Mouse (Mus musculus) forebrain, embryonic 16.5 days (tissue): ENCODE measurements around the gene Lef1. TPM values are rescaled to one million over a fixed set of nuclear protein-coding genes. Genes with fewer than 3 reads are reported as not detected.

Source experiments
- ATAC-seq: fragments of 200-750 bp; cut with Nextera tagmentation; 2 replicates; pipeline ENCODE4 v1.8.0; 2017; ENCODE audit warnings: mild to moderate bottlenecking, moderate library complexity
- H3K27ac ChIP-seq: fragments of 300-500 bp; sonication (generic); 2 replicates; pipeline ENCODE4 v1.5.1; 2014; ENCODE audit warnings: low read length, control low read depth
- H3K27me3 ChIP-seq: fragments of 300-500 bp; sonication (generic); replicated peaks from 2 replicates; pipeline ENCODE4 v1.6.1; 2014; ENCODE audit warnings: low read length; ENCODE audit not compliant: control insufficient read depth, insufficient read depth
- H3K36me3 ChIP-seq: fragments of 300-500 bp; sonication (generic); 2 replicates; pipeline ENCODE4 v1.6.1; 2014; ENCODE audit not compliant: control insufficient read depth, insufficient read depth
- H3K4me1 ChIP-seq: fragments of 300-500 bp; sonication (generic); replicated peaks from 2 replicates; pipeline ENCODE4 v1.6.1; 2014; ENCODE audit warnings: low read length; ENCODE audit not compliant: control insufficient read depth, insufficient read depth
- H3K4me2 ChIP-seq: fragments of 300-500 bp; sonication (generic); 2 replicates; pipeline ENCODE4 v1.6.1; 2014; ENCODE audit warnings: mild to moderate bottlenecking, low read length, control low read depth
- H3K4me3 ChIP-seq: fragments of 300-500 bp; sonication (generic); replicated peaks from 2 replicates; pipeline ENCODE4 v1.5.1; 2014; ENCODE audit warnings: mild to moderate bottlenecking, low read length, control low read depth
- H3K9ac ChIP-seq: fragments of 300-500 bp; sonication (generic); replicated peaks from 2 replicates; pipeline ENCODE4 v1.6.1; 2014; ENCODE audit warnings: low read depth, low read length, control low read depth
- H3K9me3 ChIP-seq: fragments of 300-500 bp; sonication (generic); 2 replicates; pipeline ENCODE4 v1.6.1; 2016; ENCODE audit warnings: low read length; ENCODE audit not compliant: control insufficient read depth
- WGBS: fragments of 180-500 bp; shearing (Covaris S2); extraction: QIAGEN DNeasy Blood & Tissue Kit; methylation state at CpG from one replicate; pipeline ENCODE4 v1.1.7; 2014; 5-methylcytosine and 5-hydroxymethylcytosine counted together
- polyA plus RNA-seq: library from polyadenylated mRNA; unstranded; fragments of >200 nt; fragmentation: Nextera tagmentation; extraction: Ambion mirVana; gene quantifications from 2 replicates; pipeline ENCODE4 v1.2.1, GENCODE M21; 2015

The Lef1 gene
- polyA plus RNA-seq, 1 experiment from 2014 or later: 12.1 TPM

DNA sequence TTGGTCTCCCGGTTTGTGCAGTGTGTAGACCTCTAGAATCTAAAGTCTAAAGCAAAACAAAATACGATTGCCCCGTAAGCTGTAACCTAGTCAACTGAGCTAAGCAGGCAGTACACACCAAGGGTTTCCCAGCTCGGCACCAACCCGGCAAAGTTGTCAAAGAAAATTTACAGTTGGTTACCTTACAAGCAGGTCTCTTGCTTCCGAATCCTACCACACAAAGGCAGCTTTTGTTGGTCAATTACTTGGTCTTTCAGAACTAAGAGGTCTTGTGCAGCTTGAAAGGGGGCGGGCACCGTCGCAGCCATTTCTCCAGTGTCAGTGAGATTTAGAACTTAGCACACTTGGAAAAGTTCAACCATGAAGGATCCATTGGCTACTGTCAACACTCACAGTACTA, 25.2 kb downstream of the Lef1 start:
- no peak overlapping the region for H3K4me3 ChIP-seq
- H3K4me2 ChIP-seq: no peak overlapping the region
- H3K27me3 ChIP-seq: no peaks in the 10 kb centered on the region
- H3K9ac ChIP-seq: no peak overlapping the region
- no peaks in the 10 kb centered on the region for H3K9me3 ChIP-seq
- H3K4me1 ChIP-seq: peaks cover 23% of the 10 kb centered on the region
- no peaks in the 10 kb centered on the region for H3K36me3 ChIP-seq
- 21% methylated on average over 9 of the region's 9 CpGs for WGBS
- H3K27ac ChIP-seq: no peak overlapping the region
- no peak for ATAC-seq

DNA sequence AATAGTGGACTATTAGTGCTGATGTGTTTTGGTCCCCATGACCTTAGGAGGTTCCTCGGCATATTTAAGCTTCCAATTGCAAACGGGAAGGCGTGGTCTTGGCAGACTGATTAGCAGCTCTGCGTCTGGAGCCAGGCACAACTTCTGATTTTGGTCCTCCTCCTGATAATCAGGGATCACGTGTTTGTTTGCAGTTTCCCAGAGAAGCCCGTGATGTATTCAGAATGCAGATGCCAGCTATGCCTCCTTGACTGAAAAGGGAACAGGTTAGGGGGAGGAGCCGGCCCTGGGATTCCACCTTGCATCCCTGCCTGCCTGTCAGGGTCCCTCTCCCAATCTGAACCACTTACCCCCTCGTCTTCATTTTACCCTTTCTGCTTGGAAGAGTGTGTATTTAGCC, 26.2 kb downstream of the Lef1 start:
- Histone ChIP-seq H3K9me3 (no peaks in the 10 kb centered on the region), H3K36me3 (no peaks in the 10 kb centered on the region), H3K27me3 (no peaks in the 10 kb centered on the region), H3K4me2 (peak overlapping the region; percentile 45), H3K4me3 (no peak overlapping the region), H3K9ac (0 out of 2 replicates have a peak overlapping the region, but pooled peaks have one; percentile 18), H3K27ac (no peak overlapping the region), H3K4me1 (peaks cover 23% of the 10 kb centered on the region)
- 1% methylated on average over 8 of the region's 8 CpGs for WGBS
- peak; percentile 49 for ATAC-seq

DNA sequence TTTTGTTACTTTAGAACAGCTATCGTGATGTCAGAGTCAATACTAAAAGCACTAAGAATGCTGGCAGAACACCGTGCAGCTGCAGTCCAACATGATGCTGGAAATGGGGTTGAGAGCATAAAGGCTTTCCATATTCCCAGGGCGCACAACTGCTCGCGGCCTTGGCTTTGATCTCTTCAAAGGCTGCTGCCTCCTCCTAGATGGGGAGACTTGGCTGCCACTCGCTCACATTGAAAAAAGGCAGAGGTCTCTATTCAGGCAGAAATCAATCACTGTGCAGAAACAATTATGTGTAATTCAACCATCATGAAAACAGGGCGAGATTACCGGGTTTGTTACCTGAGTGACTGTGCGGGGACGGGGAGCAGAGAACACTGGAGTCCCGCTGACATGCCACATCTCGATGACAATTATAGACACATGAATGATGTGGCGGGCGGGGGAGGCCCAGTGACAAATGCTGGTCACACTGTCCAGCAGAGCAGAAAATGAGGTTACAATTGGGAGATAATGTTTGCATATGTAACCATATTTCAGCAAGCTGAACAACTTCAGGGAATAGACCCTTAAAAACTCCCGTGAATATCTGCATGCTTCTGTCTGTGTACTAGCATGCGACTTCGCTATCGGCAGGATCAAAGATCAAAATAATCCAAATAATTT, 27.0 kb downstream of the Lef1 start:
- Histone ChIP-seq H3K4me2 (peak overlapping the region; percentile 45), H3K9ac (no peak overlapping the region), H3K4me1 (peaks cover 23% of the 10 kb centered on the region), H3K36me3 (no peaks in the 10 kb centered on the region), H3K9me3 (no peaks in the 10 kb centered on the region), H3K4me3 (no peak overlapping the region), H3K27me3 (no peaks in the 10 kb centered on the region), H3K27ac (peak overlapping the region; percentile 35; the same call in 1 of the 2 replicates)
- ATAC-seq: peak; percentile 76
- WGBS: 8% methylated on average over 18 of the region's 18 CpGs

DNA sequence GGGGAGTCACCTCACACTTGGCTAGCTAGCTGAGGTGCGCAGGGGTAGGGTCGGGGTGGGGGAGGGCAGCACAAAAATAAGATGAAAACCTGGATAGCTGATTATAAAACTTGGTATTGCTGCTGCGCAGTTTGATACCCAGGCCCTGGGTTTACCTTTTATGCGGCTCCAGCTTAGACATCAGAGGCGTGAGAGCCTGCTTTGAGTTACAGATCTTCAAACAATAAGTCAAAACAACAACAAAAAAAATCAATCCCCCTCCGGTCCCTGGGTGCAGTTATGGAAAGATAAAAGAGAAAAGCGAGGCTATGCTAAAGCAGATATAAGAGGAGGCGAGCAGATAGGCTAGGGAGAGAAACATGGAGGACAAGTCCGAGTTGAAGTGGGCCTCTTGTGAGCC, 28.0 kb downstream of the Lef1 start:
- no peak overlapping the region for H3K27ac ChIP-seq
- WGBS: 49% methylated on average over 9 of the region's 9 CpGs

DNA sequence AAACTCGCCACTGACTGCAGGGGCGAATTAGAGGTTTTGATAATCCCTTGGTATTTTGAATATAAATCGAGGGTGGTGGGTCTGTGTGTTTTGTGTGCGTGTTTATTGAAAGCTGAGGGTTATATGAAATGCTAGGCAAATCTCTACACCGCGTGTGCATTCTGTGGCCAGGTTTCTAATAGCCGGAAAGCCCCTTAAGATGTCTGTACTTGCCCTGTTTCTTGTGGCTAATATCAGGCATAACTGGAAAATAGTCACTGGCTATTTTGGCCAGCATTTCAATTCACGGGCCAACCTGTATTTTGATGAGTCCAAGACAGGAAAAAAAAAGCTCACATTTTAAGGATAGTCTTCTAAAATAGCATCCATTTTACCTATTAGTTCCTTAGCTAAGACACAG, 28.5 kb downstream of the Lef1 start:
- Histone ChIP-seq H3K9me3 (no peaks in the 10 kb centered on the region), H3K9ac (no peak overlapping the region), H3K27me3 (no peaks in the 10 kb centered on the region), H3K27ac (no peak overlapping the region), H3K36me3 (no peaks in the 10 kb centered on the region), H3K4me1 (peaks cover 23% of the 10 kb centered on the region), H3K4me2 (no peak overlapping the region), H3K4me3 (no peak overlapping the region)
- no peak for ATAC-seq
- 53% methylated on average over 8 of the region's 8 CpGs for WGBS

More for the DNA sequence above, 28.0 kb downstream of the Lef1 start:
- Histone ChIP-seq H3K4me1 (peaks cover 23% of the 10 kb centered on the region), H3K27me3 (no peaks in the 10 kb centered on the region), H3K9ac (no peak overlapping the region), H3K4me2 (no peak overlapping the region), H3K4me3 (no peak overlapping the region), H3K36me3 (no peaks in the 10 kb centered on the region), H3K9me3 (no peaks in the 10 kb centered on the region)
- ATAC-seq: no peak

DNA sequence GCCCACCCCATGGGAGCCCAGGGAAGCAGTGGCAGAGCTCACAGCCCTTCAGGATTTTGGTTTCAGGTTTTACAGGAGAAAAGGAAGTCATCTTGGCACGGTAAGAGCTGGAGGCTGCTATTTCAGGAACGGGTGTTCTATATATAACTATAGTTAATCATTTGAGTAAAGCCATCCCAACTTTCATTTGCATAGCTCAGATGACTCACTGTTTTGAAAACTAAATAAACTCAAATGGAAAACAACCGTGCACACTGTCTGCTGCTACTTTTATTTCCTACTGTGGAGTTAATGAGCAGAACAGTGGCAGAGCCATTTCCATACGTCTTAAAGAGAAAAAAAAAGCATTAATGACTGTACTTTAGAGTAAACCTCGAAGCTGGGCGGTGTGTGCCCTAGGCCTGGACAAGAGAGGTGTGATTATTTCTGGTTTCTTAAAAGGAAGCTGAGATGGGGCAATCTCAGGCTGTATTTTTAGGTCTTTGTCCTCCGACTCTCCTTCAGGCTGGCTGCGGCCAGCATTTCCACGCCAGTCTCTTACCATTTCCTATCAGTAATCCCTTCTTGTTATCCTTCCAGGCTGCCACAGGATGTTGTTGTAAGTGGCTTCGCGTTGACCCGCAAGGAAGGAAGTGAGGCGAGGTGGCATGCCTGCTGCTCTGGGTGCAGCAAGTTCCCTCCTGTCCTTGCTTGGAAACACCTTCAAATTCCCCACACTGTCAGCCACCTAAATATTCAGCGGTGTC, 29.2 kb downstream of the Lef1 start:
- ATAC-seq: peak; percentile 18; the same call in 1 of the 2 replicates
- WGBS: 43% methylated on average over 14 of the region's 14 CpGs
- Histone ChIP-seq H3K27me3 (no peaks in the 10 kb centered on the region), H3K9ac (no peak overlapping the region), H3K27ac (no peak overlapping the region), H3K4me1 (peaks cover 23% of the 10 kb centered on the region), H3K4me2 (no peak overlapping the region), H3K9me3 (no peaks in the 10 kb centered on the region), H3K36me3 (no peaks in the 10 kb centered on the region), H3K4me3 (no peak overlapping the region)

DNA sequence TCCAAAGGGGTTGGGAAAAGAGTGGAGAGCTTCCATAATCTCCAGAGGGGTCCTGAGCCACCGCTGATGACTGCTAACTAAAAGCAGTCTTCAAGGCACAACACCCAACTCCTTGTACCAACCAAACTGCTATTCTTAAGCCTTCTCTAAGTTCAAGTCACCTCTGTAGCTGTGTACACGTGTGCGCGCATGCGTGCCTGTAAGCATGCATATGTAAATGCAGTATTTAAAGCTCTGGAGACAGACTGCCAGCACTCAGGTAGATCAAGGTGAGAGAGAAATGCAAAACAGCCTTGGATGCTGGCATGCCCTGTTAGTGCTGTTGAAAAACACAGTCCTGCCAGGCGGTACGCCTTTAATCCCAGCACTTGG, 29.8 kb downstream of the Lef1 start:
- ATAC-seq: no peak
- Histone ChIP-seq H3K36me3 (no peaks in the 10 kb centered on the region), H3K9ac (no peak overlapping the region), H3K4me3 (no peak overlapping the region), H3K4me1 (peaks cover 23% of the 10 kb centered on the region), H3K27ac (no peak overlapping the region), H3K27me3 (no peaks in the 10 kb centered on the region), H3K9me3 (no peaks in the 10 kb centered on the region), H3K4me2 (no peak overlapping the region)
- WGBS: 91% methylated on average over 7 of the region's 7 CpGs

DNA sequence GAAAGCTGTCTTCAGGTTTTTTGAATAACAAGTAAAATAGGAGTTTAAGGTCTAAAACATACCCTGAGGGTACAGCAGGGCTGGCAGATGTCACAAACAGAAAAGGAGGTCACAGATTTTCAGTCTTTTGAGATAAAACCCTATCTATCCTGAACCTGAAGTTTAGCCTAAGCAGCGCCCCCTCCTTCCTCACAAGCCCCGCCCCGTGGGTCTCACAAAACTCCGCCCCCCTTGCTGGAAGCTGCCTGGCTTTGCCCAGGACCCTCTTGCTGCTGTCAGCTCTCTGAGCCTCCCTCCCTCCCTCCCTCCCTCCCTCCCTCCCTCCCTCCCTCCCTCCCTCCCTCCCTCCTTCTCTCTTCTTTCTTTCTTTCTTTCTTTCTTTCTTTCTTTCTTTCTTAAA, 31.3 kb downstream of the Lef1 start:
- Histone ChIP-seq H3K4me1 (peaks cover 20% of the 10 kb centered on the region), H3K4me2 (no peak overlapping the region), H3K9me3 (no peaks in the 10 kb centered on the region), H3K9ac (no peak overlapping the region), H3K27ac (no peak overlapping the region), H3K36me3 (no peaks in the 10 kb centered on the region), H3K4me3 (no peak overlapping the region), H3K27me3 (no peaks in the 10 kb centered on the region)
- WGBS: 19% methylated on average over 4 of the region's 4 CpGs
- no peak for ATAC-seq

DNA sequence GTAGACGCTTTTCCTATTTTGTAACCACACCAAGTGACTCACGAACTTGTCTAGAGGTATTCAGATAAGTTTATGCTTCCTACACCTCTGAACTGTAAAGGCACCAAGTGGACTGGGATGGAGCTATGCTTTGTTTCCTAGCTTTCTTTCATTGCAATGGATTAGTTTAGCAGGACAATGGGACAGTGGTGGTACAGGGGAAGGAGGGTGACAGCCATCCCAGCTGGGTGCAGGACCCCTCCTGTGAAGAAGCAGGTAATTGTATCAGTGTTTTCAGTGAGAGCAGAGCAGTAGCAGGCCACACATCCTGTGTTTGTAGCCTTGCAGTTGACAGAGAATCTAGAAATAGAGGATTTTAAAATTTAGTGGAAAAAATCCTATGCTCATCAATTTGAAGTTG, 34.0 kb downstream of the Lef1 start:
- Histone ChIP-seq H3K9me3 (no peaks in the 10 kb centered on the region), H3K27me3 (no peaks in the 10 kb centered on the region), H3K27ac (no peak overlapping the region), H3K9ac (no peak overlapping the region), H3K36me3 (no peaks in the 10 kb centered on the region), H3K4me1 (peaks cover 4% of the 10 kb centered on the region), H3K4me3 (no peak overlapping the region), H3K4me2 (no peak overlapping the region)
- ATAC-seq: no peak
- 56% methylated on average over 2 of the region's 2 CpGs for WGBS
